Mouse (Mus musculus) mouse embryonic stem cell (cell line): ENCODE measurements around the gene Rchy1.

Experiments
- in situ Hi-C, 2 experiments: fragments of 300-500 bp; cut with MboI; formaldehyde crosslinking; loops; 1 replicate in 1 of 2; 3 replicates in 1 of 2; pipeline ENCODE4 v1.14.3; 2019 to 2020; ENCODE audit warnings: low sequenced_read_pairs in 2 of 2, low pct_unique_long_range_greater_than_20kb in 1 of 2, mixed read lengths in 1 of 2; ENCODE audit not compliant: unreplicated experiment in 1 of 2

Rchy1 gene

DNA sequence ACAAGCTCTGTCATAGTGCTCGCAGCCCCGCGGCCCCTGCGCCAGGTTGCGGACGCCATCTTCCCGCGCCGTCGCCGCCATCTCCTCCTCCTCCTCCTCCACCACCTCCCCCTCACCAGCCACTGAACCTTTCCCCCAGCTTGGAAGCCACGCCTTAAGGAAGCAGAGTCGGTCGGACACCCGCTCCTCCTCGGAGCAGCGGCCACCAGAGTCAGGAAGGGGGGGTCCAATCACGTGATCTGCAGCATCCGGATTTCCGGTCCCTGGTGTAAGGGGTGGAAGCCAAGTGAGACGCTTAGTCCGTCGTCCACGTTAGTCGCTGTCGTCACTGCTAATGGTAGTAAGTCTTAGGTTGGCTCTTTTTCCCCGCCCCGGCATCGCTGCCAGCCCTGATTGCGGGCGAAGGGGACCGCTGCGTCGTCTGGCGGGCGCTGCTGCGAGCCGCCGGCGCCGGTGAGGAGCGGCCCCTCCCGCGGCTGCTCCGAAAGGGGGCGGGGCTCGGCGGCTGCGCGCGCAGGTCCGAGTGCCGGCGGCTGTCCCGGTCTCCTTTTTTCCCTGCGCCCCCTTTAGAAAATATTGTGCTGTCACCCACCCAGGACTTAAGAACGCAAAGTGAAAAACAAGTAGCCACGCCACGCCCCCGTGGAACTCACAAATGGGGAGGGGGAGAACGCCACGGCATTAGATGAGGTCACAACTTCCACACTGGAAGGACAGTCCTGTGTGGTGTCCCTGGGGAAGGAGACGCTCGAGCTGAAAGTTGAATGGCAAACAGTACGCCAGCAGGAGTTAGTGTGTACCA is at the start of gene Rchy1:
Gene Rchy1 (minus strand): TSS at position 430 of the 802 bp plus-strand sequence.
- in situ Hi-C loops = no loop called here

- in situ Hi-C loops = no loop called here
Measured at GRCm38 (mm10) chr5:92011756-92012155, 48.9 kb upstream of the Rchy1 start.

- in situ Hi-C loops = no loop called here
Measured at GRCm38 (mm10) chr5:92009827-92010226, 47.0 kb upstream of the Rchy1 start.

DNA sequence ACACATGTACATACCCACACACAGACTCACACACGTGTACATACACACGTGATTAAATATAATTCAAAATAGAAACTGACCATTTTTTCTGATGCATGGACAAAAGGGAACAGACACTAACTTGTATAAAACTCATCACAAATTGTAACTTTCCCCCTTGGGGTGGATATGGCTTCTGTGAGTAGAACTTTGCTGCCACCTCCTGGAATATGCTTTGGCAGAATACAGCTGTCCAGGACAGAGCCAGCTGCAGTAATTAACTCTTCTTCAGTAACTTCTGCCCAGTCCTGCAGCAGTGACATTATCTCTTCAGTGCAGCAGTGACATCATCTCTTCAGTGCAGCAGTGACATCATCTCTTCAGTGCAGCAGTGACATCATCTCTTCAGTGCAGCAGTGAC is 40.1 kb upstream of the Rchy1 start:
- in situ Hi-C loops = no loop called here

DNA sequence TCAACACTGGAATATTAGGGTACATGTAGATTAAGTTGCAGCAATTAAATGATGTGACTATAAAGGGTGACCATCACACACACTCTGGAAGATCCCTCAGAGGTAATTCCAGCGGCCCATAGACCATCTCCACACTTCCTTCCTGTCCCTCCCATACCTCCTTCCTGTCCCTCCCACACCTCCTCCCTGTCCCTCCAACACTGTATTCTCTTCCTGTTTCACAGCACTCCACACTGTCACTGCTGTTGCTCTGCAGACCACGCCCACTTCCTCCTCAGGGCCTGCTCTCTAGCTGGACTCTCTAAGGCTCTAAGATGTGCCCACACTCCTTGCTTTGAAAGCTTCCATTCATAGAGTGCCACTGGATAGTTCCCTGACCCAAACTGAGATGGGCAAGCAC is 37.9 kb upstream of the Rchy1 start:
- in situ Hi-C loops = no loop called here

DNA sequence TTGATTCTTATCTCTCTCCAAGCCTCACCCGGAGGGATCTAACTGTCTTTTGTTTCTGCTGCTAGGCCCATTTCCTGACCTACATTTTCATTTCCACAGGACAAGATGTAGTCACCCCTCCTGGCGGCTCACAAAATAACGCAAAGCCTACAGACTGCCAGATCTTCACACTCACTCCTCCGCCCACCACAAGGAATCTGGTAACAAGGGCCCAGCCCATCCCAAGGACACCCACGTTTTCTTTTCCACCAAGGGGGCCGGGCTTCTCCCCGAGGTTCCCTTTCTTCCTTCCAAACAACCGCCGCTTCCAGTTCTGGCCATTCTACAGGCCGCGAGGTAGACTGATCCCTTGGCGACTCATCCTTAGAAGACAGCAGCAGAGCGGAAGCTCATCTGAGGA is 31.7 kb upstream of the Rchy1 start:
- in situ Hi-C loops = loop anchor here in 1 of 2 experiments (25.0 kb wide), 1 partner anchor 1057 kb away; the partner anchor contains the start of gene Mthfd2l

DNA sequence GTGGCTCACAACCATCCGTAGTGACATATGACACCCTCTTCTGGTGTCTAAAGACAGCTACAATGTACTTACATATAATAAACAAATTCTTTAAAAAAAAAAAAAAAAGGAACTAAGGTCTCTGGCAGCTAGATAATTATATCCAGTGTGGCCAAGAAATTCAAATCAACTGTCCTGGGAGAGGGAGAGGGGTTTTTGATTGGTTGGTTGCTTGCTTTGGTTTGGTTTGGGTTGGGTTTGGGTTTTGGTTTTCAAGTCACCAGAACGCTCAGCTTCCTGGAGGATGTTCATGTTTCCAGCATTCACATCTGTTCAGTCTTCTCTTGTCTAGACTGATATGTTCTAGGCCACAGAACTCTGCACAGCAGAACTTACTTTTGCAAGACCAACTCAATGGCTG is 30.2 kb upstream of the Rchy1 start:
- in situ Hi-C loops = loop anchor here in 1 of 2 experiments (25.0 kb wide), 1 partner anchor 1056 kb away; the partner anchor contains the start of gene Mthfd2l

GRCm38 (mm10) chr5:91991191-91991937 is 28.5 kb upstream of the Rchy1 start:
- in situ Hi-C loops = loop anchor here in 1 of 2 experiments (25.0 kb wide), 1 partner anchor 1054 kb away; the partner anchor contains the start of gene Mthfd2l

GRCm38 (mm10) chr5:91989261-91989660 is 26.4 kb upstream of the Rchy1 start:
- in situ Hi-C loops = loop anchor here in 1 of 2 experiments (25.0 kb wide), 1 partner anchor 1052 kb away; the partner anchor contains the start of gene Mthfd2l

DNA sequence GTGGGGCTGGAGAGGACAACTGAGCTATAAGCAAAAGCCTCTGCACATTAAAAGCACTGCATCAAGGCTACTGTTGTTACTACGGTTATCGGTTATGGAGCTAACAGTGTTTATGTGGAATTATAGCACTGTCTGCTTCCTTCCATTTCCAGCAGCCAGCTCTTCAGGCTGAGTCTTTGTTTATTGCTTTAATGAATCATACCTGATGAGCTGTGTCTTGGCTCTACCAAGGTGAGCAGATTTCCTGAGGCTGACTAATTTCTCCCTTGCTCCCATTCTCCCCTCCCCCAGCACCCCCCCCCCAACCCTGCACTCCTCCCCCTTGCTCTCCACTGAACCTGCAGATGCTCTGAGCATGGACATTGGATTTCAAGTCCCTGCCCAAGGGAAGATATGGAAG is 24.9 kb upstream of the Rchy1 start:
- in situ Hi-C loops = loop anchor here in 1 of 2 experiments (25.0 kb wide), 1 partner anchor 1050 kb away; the partner anchor contains the start of gene Mthfd2l

DNA sequence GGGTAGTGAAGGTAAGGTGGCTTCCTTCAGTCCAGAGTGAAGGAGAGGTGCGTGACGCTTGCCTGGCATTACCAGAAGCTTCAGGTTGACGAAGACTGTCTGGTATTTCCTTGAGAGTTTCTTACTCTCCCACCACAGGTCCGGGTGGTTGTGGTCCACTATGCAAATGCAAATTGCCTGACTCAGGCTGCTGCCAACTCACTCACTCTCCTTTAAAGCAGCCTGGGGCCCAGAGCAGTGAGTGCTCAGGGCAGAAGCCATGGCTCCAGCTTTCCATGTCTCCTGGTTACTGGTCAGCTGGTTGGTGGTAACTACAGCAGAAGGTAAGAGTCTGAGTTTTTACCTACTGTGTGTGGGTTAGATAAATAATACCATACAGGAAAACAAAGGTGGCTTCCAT is 24.4 kb upstream of the Rchy1 start, which contains the start of gene Odaph:
Gene Odaph (plus strand): TSS at position 240 of the 400 bp plus-strand sequence.
- in situ Hi-C loops = loop anchor here in 1 of 2 experiments (25.0 kb wide), 1 partner anchor 1050 kb away; the partner anchor contains the start of gene Mthfd2l

- in situ Hi-C loops = loop anchor here in 1 of 2 experiments (25.0 kb wide), 1 partner anchor 1048 kb away; the partner anchor contains the start of gene Mthfd2l
Measured at GRCm38 (mm10) chr5:91985721-91986120, 22.9 kb upstream of the Rchy1 start.

DNA sequence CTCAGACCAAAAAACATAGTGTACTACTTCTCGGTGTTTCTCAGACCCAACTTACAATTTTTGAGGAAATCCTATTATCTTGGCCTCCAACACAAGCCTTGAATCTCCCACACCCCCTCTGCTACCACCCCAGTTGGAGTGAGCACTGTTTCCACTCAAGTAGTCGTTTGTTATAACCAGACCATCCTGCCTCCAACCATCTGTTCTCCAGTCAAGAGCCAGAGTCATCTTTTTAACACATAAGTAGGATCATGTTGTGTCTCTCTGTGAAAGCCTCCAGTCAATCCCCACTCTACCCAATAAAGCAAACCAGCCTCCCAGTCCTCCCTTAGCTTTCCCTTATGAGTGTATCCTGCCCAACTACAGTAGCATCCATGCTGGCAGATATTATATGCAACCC is 20.6 kb upstream of the Rchy1 start:
- in situ Hi-C loops = loop anchor here in 1 of 2 experiments (25.0 kb wide), 1 partner anchor 1046 kb away; the partner anchor contains the start of gene Mthfd2l

GRCm38 (mm10) chr5:91981176-91981840 is 18.4 kb upstream of the Rchy1 start:
- in situ Hi-C loops = loop anchor here in 1 of 2 experiments (25.0 kb wide), 1 partner anchor 1044 kb away; the partner anchor contains the start of gene Mthfd2l

DNA sequence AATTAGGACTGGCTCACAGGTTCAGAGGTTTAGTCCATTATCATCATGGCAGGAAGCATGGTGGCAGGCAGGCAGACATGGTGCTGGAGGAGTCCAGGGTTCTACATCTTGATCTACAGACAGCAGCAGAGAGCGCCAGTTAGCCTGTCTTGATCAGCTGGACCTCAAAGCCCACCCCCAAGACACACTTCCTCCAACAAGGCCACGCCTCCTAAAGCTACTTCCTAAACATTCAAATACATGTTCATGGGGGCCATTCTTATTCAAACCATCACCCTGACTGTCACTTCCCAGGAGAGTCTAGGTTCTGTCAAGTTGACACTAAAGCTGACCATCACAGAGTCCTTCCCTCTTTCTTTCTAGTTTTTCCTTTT is 14.5 kb upstream of the Rchy1 start:
- in situ Hi-C loops = loop anchor here in 1 of 2 experiments (25.0 kb wide), 1 partner anchor 1040 kb away; the partner anchor contains the start of gene Mthfd2l

- in situ Hi-C loops = loop anchor here in 1 of 2 experiments (25.0 kb wide), 1 partner anchor 1039 kb away; the partner anchor contains the start of gene Mthfd2l
Measured at GRCm38 (mm10) chr5:91976566-91977396, 13.9 kb upstream of the Rchy1 start.

- in situ Hi-C loops = loop anchor here in 1 of 2 experiments (25.0 kb wide), 1 partner anchor 1038 kb away; the partner anchor contains the start of gene Mthfd2l
Measured at GRCm38 (mm10) chr5:91975758-91976157, 12.9 kb upstream of the Rchy1 start.
